Mouse (Mus musculus) kidney, adult 2 months (tissue): ENCODE results near the gene Azgp1. TPM values are rescaled to one million over a fixed set of nuclear protein-coding genes. Genes with fewer than 3 reads are reported as not detected.
A peak's percentile ranks its signal among the peaks of the same experiment; 100 is the strongest.
"Not testable (repeated sequence)": the region's sequence is repeated elsewhere in the genome, so short reads cannot be mapped to it uniquely, and the experiment has no call there.

ENCODE experiments used
- DNase-seq: peaks from one replicate; pipeline ENCODE4 v3.0.0; 2021
- H3K27ac ChIP-seq: fragments of 200-500 bp; 2 replicates; pipeline ENCODE4 v1.5.1; 2012; ENCODE audit warnings: low read depth, low read length, control low read depth, inconsistent platforms; ENCODE audit not compliant: insufficient read depth
- H3K27me3 ChIP-seq: fragments of 200-500 bp; replicated peaks from 2 replicates; pipeline ENCODE4 v1.6.1; 2012; ENCODE audit warnings: mild to moderate bottlenecking, moderate library complexity, low read length, inconsistent platforms; ENCODE audit not compliant: control insufficient read depth, insufficient read depth
- H3K36me3 ChIP-seq: fragments of 200-500 bp; 2 replicates; pipeline ENCODE4 v1.6.1; 2012; ENCODE audit warnings: mild to moderate bottlenecking, moderate library complexity, low read length, inconsistent platforms; ENCODE audit not compliant: control insufficient read depth, insufficient read depth
- H3K4me1 ChIP-seq: fragments of 200-500 bp; 2 replicates; pipeline ENCODE4 v1.6.1; 2011; ENCODE audit warnings: low read length; ENCODE audit not compliant: control insufficient read depth, insufficient read depth
- H3K4me3 ChIP-seq: fragments of 200-500 bp; 2 replicates; pipeline ENCODE4 v1.5.1; 2011; ENCODE audit warnings: mild to moderate bottlenecking, low read depth, low read length, control low read depth; ENCODE audit not compliant: insufficient read depth
- CTCF ChIP-seq: fragments of 200-500 bp; conservative IDR thresholded peaks from 2 replicates; pipeline ENCODE4 v1.5.1; 2011; ENCODE audit warnings: low read depth, mild to moderate bottlenecking, control low read depth, low read length, moderate library complexity, mixed read lengths; ENCODE audit not compliant: insufficient read depth, insufficient read length
- POLR2A ChIP-seq: fragments of 200-500 bp; IDR thresholded peaks from one replicate; pipeline ENCODE4 v1.6.1; 2011; ENCODE audit warnings: low read depth, low read length, control low read depth
- WGBS: fragments of 180-500 bp; shearing (Covaris S2); methylation state at CpG from one replicate; pipeline ENCODE4 v1.1.7; 2018; 5-methylcytosine and 5-hydroxymethylcytosine counted together
- polyA plus RNA-seq: library from polyadenylated mRNA; depleted of rRNA; stranded (reverse); fragments of >200 nt; gene quantifications from 2 replicates; pipeline ENCODE4 v1.2.3, GENCODE M21; 2012; rRNA removed

Gene Azgp1
- polyA plus RNA-seq, result 5.1 and 5.3 TPM in 2 replicates

DNA sequence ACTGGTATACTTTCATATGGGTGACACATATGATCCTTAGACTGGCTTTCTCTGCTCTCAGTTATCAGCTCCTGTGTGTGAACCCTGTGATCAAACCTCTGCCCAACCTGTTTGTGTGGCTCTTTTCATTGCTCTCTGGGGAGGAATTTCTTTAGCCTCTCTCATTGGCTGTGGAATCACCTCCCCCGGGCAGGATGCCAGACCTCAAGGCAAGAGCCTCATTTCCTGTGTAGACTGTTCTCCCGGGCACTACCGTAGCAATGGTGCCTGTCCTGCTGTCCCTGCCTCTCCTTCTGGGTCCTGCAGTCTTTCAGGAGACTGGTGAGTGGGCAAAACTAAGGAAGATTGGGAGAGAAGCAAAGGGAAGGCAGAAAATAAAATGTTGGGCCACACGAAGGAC lies at the start of gene Azgp1:
Gene Azgp1 (plus strand): TSS at position 221 of the 400 bp plus-strand sequence.
- Histone ChIP-seq H3K4me3 (no peak within 1 kb of the TSS), H3K27me3 (no peaks in the 10 kb centered on the region), H3K27ac (no peak within 1 kb of the TSS), H3K4me1 (no peaks in the 10 kb centered on the region), H3K36me3 (no peaks in the 10 kb centered on the region)
- TF ChIP-seq CTCF, result no peak
- peak; percentile 84 for DNase-seq
- WGBS, result 48% methylated on average over 4 of the region's 4 CpGs

- not testable (repeated sequence) for H3K27me3 ChIP-seq, H3K27ac ChIP-seq, H3K4me3 ChIP-seq, H3K36me3 ChIP-seq, DNase-seq, H3K4me1 ChIP-seq
- WGBS, result 67% methylated on average over 2 of the region's 2 CpGs
Measured at GRCm38 (mm10) chr5:137933934-137934333, 47.4 kb upstream of the Azgp1 start.

- Histone ChIP-seq H3K36me3 (no peaks in the 10 kb centered on the region), H3K4me3 (no peak overlapping the region), H3K4me1 (no peaks in the 10 kb centered on the region), H3K27ac (no peak overlapping the region), H3K27me3 (no peaks in the 10 kb centered on the region)
- TF ChIP-seq CTCF (no peak), POLR2A (no peak)
- DNase-seq, result no peak
- 92% methylated on average over 2 of the region's 2 CpGs for WGBS
Measured at GRCm38 (mm10) chr5:137936486-137936885, 44.8 kb upstream of the Azgp1 start.

DNA sequence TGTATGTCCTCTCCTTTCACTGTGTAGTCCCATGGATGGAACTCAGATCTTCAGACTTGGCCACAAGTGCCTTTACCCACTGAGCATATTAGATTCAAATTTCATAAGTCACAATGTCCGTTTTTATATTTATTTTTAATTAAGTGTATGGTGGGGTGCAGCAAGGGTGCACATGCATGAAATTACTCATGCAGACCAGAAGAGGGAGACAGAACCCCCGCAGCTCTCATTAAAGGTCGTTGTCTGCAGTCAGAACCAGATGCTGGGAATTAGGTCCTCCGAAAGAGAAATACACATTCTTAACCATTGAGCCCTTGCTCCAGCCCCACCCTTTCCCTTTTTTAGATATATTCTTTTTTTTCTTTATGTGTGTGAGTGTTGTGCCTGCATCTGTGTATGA lies 44.1 kb upstream of the Azgp1 start:
- Histone ChIP-seq H3K4me3 (no peak overlapping the region), H3K4me1 (no peaks in the 10 kb centered on the region), H3K27ac (no peak overlapping the region), H3K27me3 (no peaks in the 10 kb centered on the region), H3K36me3 (no peaks in the 10 kb centered on the region)
- DNase-seq, result no peak
- TF ChIP-seq CTCF (peak; percentile 35), POLR2A (no peak)
- 64% methylated on average over 4 of the region's 4 CpGs for WGBS

GRCm38 (mm10) chr5:137940948-137941347 lies 40.4 kb upstream of the Azgp1 start:
- no peak for TF ChIP-seq CTCF
- TF ChIP-seq POLR2A, result no peak
- no peak overlapping the region for H3K4me3 ChIP-seq
- H3K27ac ChIP-seq, result no peak overlapping the region
- no peak for DNase-seq
- H3K36me3 ChIP-seq, result no peaks in the 10 kb centered on the region
- 49% methylated on average over 4 of the region's 4 CpGs for WGBS
- no peaks in the 10 kb centered on the region for H3K4me1 ChIP-seq
- H3K27me3 ChIP-seq, result no peaks in the 10 kb centered on the region

- Histone ChIP-seq H3K4me3 (no peak overlapping the region), H3K27me3 (no peaks in the 10 kb centered on the region), H3K36me3 (no peaks in the 10 kb centered on the region), H3K27ac (no peak overlapping the region), H3K4me1 (no peaks in the 10 kb centered on the region)
- TF ChIP-seq POLR2A, result no peak
- no peak for TF ChIP-seq CTCF
- no peak for DNase-seq
- WGBS, result 80% methylated on average over 1 of the region's 1 CpGs
Measured at GRCm38 (mm10) chr5:137943133-137943532, 38.2 kb upstream of the Azgp1 start.

DNA sequence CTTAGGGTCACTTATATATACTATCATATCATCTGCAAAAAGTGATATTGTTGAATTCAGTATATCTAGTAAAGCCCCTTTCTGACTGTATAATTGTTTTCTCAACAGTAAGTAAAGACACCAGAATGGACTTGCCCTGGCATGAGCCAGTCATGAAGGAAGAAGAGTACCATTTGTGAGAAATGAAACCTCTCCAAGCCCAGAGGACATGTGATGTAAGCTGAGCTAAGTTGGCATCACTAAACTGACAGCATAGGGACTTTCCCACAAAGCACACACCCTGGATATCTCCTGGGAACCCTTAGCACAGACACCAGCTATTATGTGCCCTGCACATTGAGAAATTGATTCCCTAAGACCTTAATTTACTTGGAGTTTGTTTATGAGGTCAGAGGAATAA lies 34.0 kb upstream of the Azgp1 start:
- DNase-seq, result no peak
- TF ChIP-seq POLR2A (no peak), CTCF (no peak)

DNA sequence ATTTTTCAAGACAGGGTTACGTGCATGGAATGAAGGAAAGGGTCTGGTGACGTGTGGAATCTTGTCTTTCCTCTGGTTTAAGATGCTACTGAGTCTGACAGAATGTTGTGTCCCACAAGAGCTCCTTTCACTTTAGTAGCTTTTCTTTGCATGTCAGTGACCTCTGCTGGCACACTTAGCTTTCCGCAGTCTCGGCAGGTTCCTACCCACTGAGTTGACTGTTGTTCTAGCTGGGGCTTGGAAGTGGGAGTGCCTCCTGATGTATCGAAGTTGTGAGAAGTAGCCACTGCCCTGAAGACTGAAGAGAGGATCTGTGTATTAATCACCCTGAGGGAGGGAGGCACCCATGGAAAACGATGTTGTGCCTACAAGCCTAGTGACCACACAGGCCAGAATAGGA lies 30.1 kb upstream of the Azgp1 start:
- no peak overlapping the region for H3K27ac ChIP-seq
- 23% methylated on average over 6 of the region's 6 CpGs for WGBS
- no peaks in the 10 kb centered on the region for H3K4me1 ChIP-seq
- TF ChIP-seq CTCF, result peak; percentile 72
- no peak for TF ChIP-seq POLR2A
- no peaks in the 10 kb centered on the region for H3K36me3 ChIP-seq
- DNase-seq, result peak; percentile 56
- no peak overlapping the region for H3K4me3 ChIP-seq
- no peaks in the 10 kb centered on the region; the same call in 1 of the 2 replicates for H3K27me3 ChIP-seq

More for the DNA sequence above, 34.0 kb upstream of the Azgp1 start:
- H3K36me3 ChIP-seq, result no peaks in the 10 kb centered on the region
- H3K4me1 ChIP-seq, result no peaks in the 10 kb centered on the region
- no peaks in the 10 kb centered on the region for H3K27me3 ChIP-seq
- no peak overlapping the region for H3K27ac ChIP-seq
- H3K4me3 ChIP-seq, result no peak overlapping the region
